Mouse (Mus musculus) cerebellum, adult (tissue): ENCODE measurements around the gene Zfp618.

ENCODE experiments used
- ATAC-seq: cut with Nextera tagmentation; 2 replicates; pipeline ENCODE4 v1.9.2; 2017; ENCODE audit warnings: mild to moderate bottlenecking, moderate library complexity, mixed read lengths; ENCODE audit not compliant: insufficient number of reproducible peaks, low FRiP score, low TSS enrichment

The Zfp618 gene

GRCm38 (mm10) chr4:63026286-63026685 is 60.9 kb downstream of the Zfp618 start:
- ATAC-seq = no peak

- no peak for ATAC-seq
Observed at GRCm38 (mm10) chr4:63027451-63027850, 62.1 kb downstream of the Zfp618 start.

- no peak for ATAC-seq
Observed at GRCm38 (mm10) chr4:63030157-63030556, 64.8 kb downstream of the Zfp618 start.

- ATAC-seq = no peak
Observed at GRCm38 (mm10) chr4:63031240-63031639, 65.9 kb downstream of the Zfp618 start.

- no peak for ATAC-seq
Observed at GRCm38 (mm10) chr4:63032581-63033006, 67.2 kb downstream of the Zfp618 start.

- no peak for ATAC-seq
Observed at GRCm38 (mm10) chr4:63033724-63034123, 68.4 kb downstream of the Zfp618 start.

GRCm38 (mm10) chr4:63035991-63036390 is 70.6 kb downstream of the Zfp618 start:
- no peak for ATAC-seq

GRCm38 (mm10) chr4:63036790-63037189 is 71.4 kb downstream of the Zfp618 start:
- ATAC-seq = no peak

- ATAC-seq = no peak; the same call in 1 of the 2 replicates
Observed at GRCm38 (mm10) chr4:63037555-63037954, 72.2 kb downstream of the Zfp618 start.

GRCm38 (mm10) chr4:63038265-63038664 is 72.9 kb downstream of the Zfp618 start:
- ATAC-seq = no peak

- ATAC-seq = no peak
Observed at GRCm38 (mm10) chr4:63038937-63039336, 73.6 kb downstream of the Zfp618 start.

- ATAC-seq = no peak
Observed at GRCm38 (mm10) chr4:63048606-63049005, 83.2 kb downstream of the Zfp618 start.

- ATAC-seq = no peak
Observed at GRCm38 (mm10) chr4:63049596-63050318, 84.4 kb downstream of the Zfp618 start.

GRCm38 (mm10) chr4:63050319-63050676 is 84.9 kb downstream of the Zfp618 start:
- no peak for ATAC-seq

GRCm38 (mm10) chr4:63050949-63051348 is 85.6 kb downstream of the Zfp618 start:
- no peak for ATAC-seq

GRCm38 (mm10) chr4:63051940-63052661 is 86.7 kb downstream of the Zfp618 start:
- ATAC-seq = no peak

- ATAC-seq = no peak
Observed at GRCm38 (mm10) chr4:63052662-63053033, 87.3 kb downstream of the Zfp618 start.

- no peak for ATAC-seq
Observed at GRCm38 (mm10) chr4:63055216-63055745, 89.9 kb downstream of the Zfp618 start.

- ATAC-seq = no peak
Observed at GRCm38 (mm10) chr4:63056641-63057415, 91.5 kb downstream of the Zfp618 start.

- no peak for ATAC-seq
Observed at GRCm38 (mm10) chr4:63057581-63057980, 92.2 kb downstream of the Zfp618 start.

GRCm38 (mm10) chr4:63058686-63059085 is 93.3 kb downstream of the Zfp618 start:
- ATAC-seq = no peak
